Mouse (Mus musculus): Measurements from ENCODE around the gene Cdc25b.

GRCm38 (mm10) chr2:131145536-131145935 lies 41.2 kb upstream of the Cdc25b start:
- TF ChIP-seq CTCF (IDR thresholded peaks at IDR 0.05; ENCODE audit: control insufficient read depth, insufficient read depth, insufficient read length) (no peak), USF1 (IDR thresholded peaks at IDR 0.05; ENCODE audit: low read depth) (no peak), MYOG (IDR thresholded peaks at IDR 0.05; ENCODE audit: control insufficient read depth, extremely low read depth, insufficient read length) (no peak)

All from C2C12 (cell line).